Mouse (Mus musculus) CH12.LX (cell line): ENCODE data around the gene Rbm6. TPM values are rescaled to one million over a fixed set of nuclear protein-coding genes. Genes with fewer than 3 reads are reported as not detected.

Experiments
- DNase-seq: peaks from one replicate; pipeline ENCODE4 v3.0.0-alpha.2; 2013; ENCODE audit errors: extremely low read depth
- H3K27ac ChIP-seq: 2 replicates; pipeline ENCODE4 v1.5.1; 2012; ENCODE audit warnings: low read depth, mild to moderate bottlenecking, control low read depth, moderate library complexity; ENCODE audit not compliant: insufficient read depth
- H3K27me3 ChIP-seq: replicated peaks from 2 replicates; pipeline ENCODE3; 2012; ENCODE audit warnings: inconsistent platforms
- H3K36me3 ChIP-seq, 2 experiments: replicated peaks in 1 of 2; 2 replicates each; pipeline versions ENCODE3 to v1.6.1; 2012; ENCODE audit warnings: inconsistent platforms in 1 of 2, low read length in 1 of 2, mild to moderate bottlenecking in 1 of 2, mixed read lengths in 1 of 2, moderate library complexity in 1 of 2; ENCODE audit not compliant: control insufficient read depth in 1 of 2, insufficient read depth in 1 of 2
- H3K4me1 ChIP-seq, 2 experiments: 2 replicates each; pipeline ENCODE4 v1.6.1; 2012; ENCODE audit warnings: inconsistent platforms in 1 of 2, moderate library complexity in 1 of 2; ENCODE audit not compliant: insufficient read depth in 2 of 2, control insufficient read depth in 1 of 2
- H3K4me2 ChIP-seq: 2 replicates; pipeline ENCODE4 v1.6.1; 2012; ENCODE audit warnings: low read depth, mild to moderate bottlenecking, control low read depth; ENCODE audit not compliant: poor library complexity, insufficient read depth, severe bottlenecking
- H3K4me3 ChIP-seq, 3 experiments: fragments of 150-350 bp in 1 of 3; sonication (generic) in 1 of 3; replicated peaks in 1 of 3; 2 replicates each; pipeline versions ENCODE3 to v1.5.1; 2011 to 2012; ENCODE audit warnings: low read depth in 2 of 3, low read length in 2 of 3, mild to moderate bottlenecking in 2 of 3, moderate library complexity in 2 of 3, control low read depth in 1 of 3, improper control_type of control experiment in 1 of 3, inconsistent platforms in 1 of 3, mixed read lengths in 1 of 3; ENCODE audit not compliant: poor library complexity in 1 of 3
- H3K79me2 ChIP-seq: replicated peaks from 2 replicates; pipeline ENCODE4 v1.6.1; 2012; ENCODE audit warnings: mild to moderate bottlenecking, moderate library complexity; ENCODE audit not compliant: control insufficient read depth, poor library complexity, insufficient read depth, severe bottlenecking; ENCODE audit errors: extremely low read depth
- H3K9ac ChIP-seq: 2 replicates; pipeline ENCODE4 v1.6.1; 2012; ENCODE audit warnings: low read depth, mild to moderate bottlenecking, control low read depth, moderate library complexity; ENCODE audit not compliant: insufficient read depth
- H3K9me3 ChIP-seq: replicated peaks from 2 replicates; pipeline ENCODE3; 2012; ENCODE audit warnings: low read length, inconsistent platforms, mixed read lengths
- CHD1 ChIP-seq: IDR thresholded peaks from 2 replicates; pipeline ENCODE4 v1.6.1; 2012; ENCODE audit warnings: low read depth, low read length, improper control_type of control experiment, inconsistent platforms
- E2F4 ChIP-seq: IDR thresholded peaks from 2 replicates; pipeline ENCODE4 v1.6.1; 2011; ENCODE audit warnings: low read depth, low read length, improper control_type of control experiment; ENCODE audit not compliant: insufficient replicate concordance
- ELF1 ChIP-seq: IDR thresholded peaks from 2 replicates; pipeline ENCODE4 v1.6.1; 2014; ENCODE audit warnings: low read depth, mild to moderate bottlenecking, inconsistent platforms, low read length, improper control_type of control experiment
- EP300 ChIP-seq: IDR thresholded peaks from 2 replicates; pipeline ENCODE4 v1.6.1; 2011; ENCODE audit warnings: low read length, improper control_type of control experiment
- ETS1 ChIP-seq: conservative IDR thresholded peaks from 2 replicates; pipeline ENCODE4 v1.6.1; 2012; ENCODE audit warnings: low read depth, mild to moderate bottlenecking, inconsistent platforms, low read length, improper control_type of control experiment, moderate library complexity
- GABPA ChIP-seq: IDR thresholded peaks from 2 replicates; pipeline ENCODE4 v1.6.1; 2012; ENCODE audit warnings: low read depth, low read length, improper control_type of control experiment, inconsistent platforms; ENCODE audit not compliant: insufficient replicate concordance
- HCFC1 ChIP-seq: IDR thresholded peaks from 2 replicates; pipeline ENCODE4 v1.6.1; 2012; ENCODE audit warnings: low read depth, mild to moderate bottlenecking, inconsistent platforms, low read length, improper control_type of control experiment
- JUN ChIP-seq: IDR thresholded peaks from 2 replicates; pipeline ENCODE4 v1.6.1; 2011; ENCODE audit warnings: low read depth, mild to moderate bottlenecking, low read length, improper control_type of control experiment, moderate library complexity; ENCODE audit not compliant: insufficient read depth
- JUND ChIP-seq: conservative IDR thresholded peaks from 2 replicates; pipeline ENCODE4 v1.6.1; 2011; ENCODE audit warnings: low read depth, low read length, improper control_type of control experiment
- MAFK ChIP-seq: IDR thresholded peaks from 2 replicates; pipeline ENCODE4 v1.6.1; 2011; ENCODE audit warnings: low read length, improper control_type of control experiment; ENCODE audit not compliant: insufficient replicate concordance
- MAX ChIP-seq: IDR thresholded peaks from 2 replicates; pipeline ENCODE4 v1.6.1; 2011; ENCODE audit warnings: low read length, improper control_type of control experiment
- MAZ ChIP-seq: IDR thresholded peaks from 2 replicates; pipeline ENCODE4 v1.6.1; 2012; ENCODE audit warnings: low read depth, mild to moderate bottlenecking, inconsistent platforms, low read length, improper control_type of control experiment, moderate library complexity
- MYC ChIP-seq: IDR thresholded peaks from 2 replicates; pipeline ENCODE4 v1.6.1; 2011; ENCODE audit warnings: low read depth, mild to moderate bottlenecking, improper control_type of control experiment, low read length
- NRF1 ChIP-seq: IDR thresholded peaks from 2 replicates; pipeline ENCODE4 v1.6.1; 2014; ENCODE audit warnings: low read depth, mild to moderate bottlenecking, inconsistent platforms, low read length, improper control_type of control experiment, moderate library complexity
- PAX5 ChIP-seq: IDR thresholded peaks from 2 replicates; pipeline ENCODE4 v1.6.1; 2012; ENCODE audit warnings: low read length, inconsistent platforms, mixed read lengths
- POLR2A ChIP-seq: IDR thresholded peaks from 2 replicates; pipeline ENCODE4 v1.6.1; 2011; ENCODE audit warnings: low read depth, mild to moderate bottlenecking, improper control_type of control experiment, low read length
- POLR2AphosphoS2 ChIP-seq: IDR thresholded peaks from 2 replicates; pipeline ENCODE4 v1.6.1; 2011; ENCODE audit warnings: low read depth, low read length, improper control_type of control experiment
- RAD21 ChIP-seq: IDR thresholded peaks from 2 replicates; pipeline ENCODE4 v1.6.1; 2011; ENCODE audit warnings: low read depth, mild to moderate bottlenecking, low read length, improper control_type of control experiment, moderate library complexity
- RCOR1 ChIP-seq: conservative IDR thresholded peaks from 2 replicates; pipeline ENCODE4 v1.6.1; 2012; ENCODE audit warnings: low read depth, mild to moderate bottlenecking, inconsistent platforms, low read length, improper control_type of control experiment
- SIN3A ChIP-seq: IDR thresholded peaks from 2 replicates; pipeline ENCODE4 v1.6.1; 2012; ENCODE audit warnings: low read length, improper control_type of control experiment, inconsistent platforms
- SMC3 ChIP-seq: IDR thresholded peaks from 2 replicates; pipeline ENCODE4 v1.6.1; 2011; ENCODE audit warnings: low read depth, low read length, improper control_type of control experiment
- UBTF ChIP-seq: IDR thresholded peaks from 2 replicates; pipeline ENCODE4 v1.6.1; 2012; ENCODE audit warnings: low read depth, mild to moderate bottlenecking, inconsistent platforms, low read length, improper control_type of control experiment, moderate library complexity
- ZC3H11A ChIP-seq: IDR thresholded peaks from 2 replicates; pipeline ENCODE4 v1.6.1; 2012; ENCODE audit warnings: low read depth, mild to moderate bottlenecking, inconsistent platforms, low read length, improper control_type of control experiment
- ZKSCAN1 ChIP-seq: IDR thresholded peaks from 2 replicates; pipeline ENCODE4 v1.6.1; 2012; ENCODE audit warnings: low read depth, inconsistent platforms, low read length, improper control_type of control experiment, borderline replicate concordance
- ZMIZ1 ChIP-seq: IDR thresholded peaks from 2 replicates; pipeline ENCODE4 v1.6.1; 2012; ENCODE audit warnings: low read depth, mild to moderate bottlenecking, inconsistent platforms, low read length, improper control_type of control experiment
- dilution Hi-C: fragments of 300-500 bp; cut with MboI; formaldehyde crosslinking; loops from 2 replicates; pipeline ENCODE4 v1.14.3; 2020; ENCODE audit warnings: low sequenced_read_pairs; ENCODE audit not compliant: extremely low pct_unique_long_range_greater_than_20kb, extremely low pct_ligation_motif_present
- in situ Hi-C: fragments of 300-500 bp; cut with MboI; formaldehyde crosslinking; loops from 3 replicates; pipeline ENCODE4 v1.14.3; 2019; ENCODE audit warnings: low sequenced_read_pairs, low pct_ligation_motif_present, low pct_unique_long_range_greater_than_20kb, mixed read lengths
- polyA plus RNA-seq: library from polyadenylated mRNA; unstranded; fragments of >175 nt; gene quantifications from 2 replicates; pipeline ENCODE4 v1.2.1, GENCODE M21; 2012; ENCODE audit warnings: low read depth; ENCODE audit not compliant: insufficient read length
- total RNA-seq, 2 experiments: library from RNA; depleted of rRNA; stranded (reverse); fragments of 300-350 nt in 1 of 2; fragments of >200 nt in 1 of 2; gene quantifications; 2 replicates each; pipeline ENCODE4 v1.2.3; 2012 to 2014

The Rbm6 gene
- total and polyA plus RNA-seq, 3 experiments = 39.1 to 56.6 (median 43.3) TPM

GRCm38 (mm10) chr9:107774411-107774810, 98.6 kb downstream of the Rbm6 start:
- Histone ChIP-seq H3K9ac (no peak overlapping the region), H3K27ac (no peak overlapping the region), H3K4me3 (no peak overlapping the region), H3K4me2 (no peak overlapping the region), H3K27me3 (no peaks in the 10 kb centered on the region), H3K79me2 (peaks cover 12% of the 10 kb centered on the region), H3K4me1 (peaks cover 0 to 7% of the 10 kb centered on the region in 2 experiments; a peak in 1 of 4 replicates), H3K9me3 (no peaks in the 10 kb centered on the region), H3K36me3 (peaks cover 27 to 48% of the 10 kb centered on the region in 2 experiments)
- no peak for DNase-seq
- dilution Hi-C loops (no loop called here), in situ Hi-C loops (no loop called here)
- TF ChIP-seq ZKSCAN1 (no peak), MAZ (no peak), HCFC1 (no peak), MYC (no peak), E2F4 (no peak), MAFK (no peak), POLR2AphosphoS2 (no peak), SMC3 (no peak), RCOR1 (no peak), CHD1 (no peak), ZC3H11A (no peak), NRF1 (no peak), ZMIZ1 (no peak)

DNA sequence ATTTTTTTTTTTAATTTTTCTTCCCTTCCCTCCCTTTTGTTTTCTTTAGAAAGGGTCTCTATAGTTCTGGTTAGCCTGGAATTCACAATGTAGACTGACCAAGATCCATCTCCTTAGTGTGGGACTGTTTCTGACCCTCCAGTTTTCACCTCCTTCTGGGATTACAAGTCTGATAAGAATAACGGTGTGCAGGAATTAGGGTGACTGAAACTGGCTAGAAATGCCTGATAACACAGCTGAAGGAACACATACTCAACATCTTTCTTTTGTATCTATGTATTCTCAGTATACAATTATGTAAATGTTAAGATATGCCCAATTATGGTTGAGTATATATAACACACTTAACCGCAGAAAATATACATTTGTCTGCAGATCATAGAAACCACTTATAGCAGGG, 101.3 kb downstream of the Rbm6 start:
- Histone ChIP-seq H3K27me3 (no peaks in the 10 kb centered on the region), H3K27ac (no peak overlapping the region), H3K4me1 (peaks cover 4 to 19% of the 10 kb centered on the region in 2 experiments; a peak in 3 of 4 replicates)
- TF ChIP-seq JUN (no peak), GABPA (no peak), MAX (no peak), JUND (no peak), ZC3H11A (no peak), ELF1 (no peak), ETS1 (no peak), POLR2A (no peak), EP300 (no peak), HCFC1 (no peak), SIN3A (no peak), E2F4 (no peak), RCOR1 (no peak), RAD21 (no peak), UBTF (no peak), PAX5 (no peak)
- TF ChIP-seq, all 38 proteins: peak for 0
- Histone ChIP-seq H3K9ac (peak overlapping the region; percentile 98; the same call in 1 of the 2 replicates), H3K79me2 (peaks cover 31% of the 10 kb centered on the region), H3K4me2 (peak overlapping the region; percentile 97), H3K36me3 (peaks cover 42 to 58% of the 10 kb centered on the region in 2 experiments), H3K9me3 (no peaks in the 10 kb centered on the region), H3K4me3 (no peak overlapping the region)
- DNase-seq = no peak
- in situ Hi-C loops (no loop called here), dilution Hi-C loops (no loop called here)
